Mouse (Mus musculus): ENCODE data around the gene Kank1. TPM values are rescaled to one million over a fixed set of nuclear protein-coding genes. Genes with fewer than 3 reads are reported as not detected.
A peak's percentile ranks its signal among the peaks of the same experiment; 100 is the strongest.

The Kank1 gene
- polyA plus RNA-seq, 1 experiment from 2014 or later = 18.8 TPM

GRCm38 (mm10) chr19:25404163-25404562, 167.4 kb downstream of the Kank1 start:
- no peak overlapping the region for H3K27ac ChIP-seq
- H3K36me3 ChIP-seq = no peaks in the 10 kb centered on the region
- WGBS = 83% methylated on average over 4 of the region's 4 CpGs
- no peak for ATAC-seq
- peaks cover 31% of the 10 kb centered on the region; the same call in 1 of the 2 replicates for H3K4me1 ChIP-seq (replicated peaks)
- H3K4me3 ChIP-seq (replicated peaks) = no peak overlapping the region
- H3K9ac ChIP-seq = no peak overlapping the region
- H3K4me2 ChIP-seq (replicated peaks) = no peak overlapping the region
- H3K27me3 ChIP-seq (replicated peaks) = no peaks in the 10 kb centered on the region
- H3K9me3 ChIP-seq = no peaks in the 10 kb centered on the region

DNA sequence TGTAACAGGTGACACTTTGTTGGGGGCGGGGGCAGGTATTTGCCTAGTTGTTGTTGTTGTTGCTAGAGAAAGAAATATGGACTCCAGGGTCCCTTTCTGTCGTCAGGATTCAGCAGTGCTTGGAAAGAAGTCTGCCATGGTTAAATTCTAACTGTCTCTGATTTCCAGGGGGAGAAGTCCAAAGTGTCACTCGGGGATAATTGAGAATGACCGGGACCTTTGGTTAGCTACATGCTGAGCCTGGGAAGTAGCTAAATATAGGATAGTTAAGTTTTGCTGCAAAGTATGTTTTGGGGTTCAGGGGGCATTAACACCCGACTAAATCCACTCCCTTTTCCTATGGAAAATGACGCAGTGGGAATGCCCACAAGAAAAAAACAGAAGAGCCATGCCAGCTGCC, 169.2 kb downstream of the Kank1 start:
- peak overlapping the region; percentile 41; the same call in 1 of the 2 replicates for H3K4me3 ChIP-seq (replicated peaks)

GRCm38 (mm10) chr19:25406481-25407184, 169.9 kb downstream of the Kank1 start:
- H3K27me3 ChIP-seq (replicated peaks) = no peaks in the 10 kb centered on the region
- peak overlapping the region; percentile 41 for H3K4me3 ChIP-seq (replicated peaks)
- ATAC-seq = peak; percentile 93
- peak overlapping the region; percentile 73 for H3K4me2 ChIP-seq (replicated peaks)
- peaks cover 10% of the 10 kb centered on the region for H3K36me3 ChIP-seq
- H3K27ac ChIP-seq = peak overlapping the region; percentile 70
- 3% methylated on average over 28 of the region's 28 CpGs for WGBS
- no peaks in the 10 kb centered on the region for H3K9me3 ChIP-seq
- H3K4me1 ChIP-seq (replicated peaks) = peaks cover 14% of the 10 kb centered on the region; the same call in 1 of the 2 replicates
- peak overlapping the region; percentile 43 for H3K9ac ChIP-seq

More for the DNA sequence above, 169.2 kb downstream of the Kank1 start:
- H3K36me3 ChIP-seq = peaks cover 10% of the 10 kb centered on the region
- no peaks in the 10 kb centered on the region for H3K9me3 ChIP-seq
- no peak for ATAC-seq
- peak overlapping the region; percentile 70 for H3K27ac ChIP-seq
- H3K4me1 ChIP-seq (replicated peaks) = peaks cover 14% of the 10 kb centered on the region; the same call in 1 of the 2 replicates
- H3K27me3 ChIP-seq (replicated peaks) = no peaks in the 10 kb centered on the region
- peak overlapping the region; percentile 73 for H3K4me2 ChIP-seq (replicated peaks)
- WGBS = 36% methylated on average over 6 of the region's 6 CpGs
- no peak overlapping the region for H3K9ac ChIP-seq

GRCm38 (mm10) chr19:25407185-25407886, 170.6 kb downstream of the Kank1 start:
- H3K27ac ChIP-seq = peak overlapping the region; percentile 70
- no peaks in the 10 kb centered on the region for H3K9me3 ChIP-seq
- 9% methylated on average over 10 of the region's 10 CpGs for WGBS
- H3K4me1 ChIP-seq (replicated peaks) = peaks cover 14% of the 10 kb centered on the region; the same call in 1 of the 2 replicates
- H3K4me3 ChIP-seq (replicated peaks) = peak overlapping the region; percentile 41
- H3K36me3 ChIP-seq = peaks cover 10% of the 10 kb centered on the region
- H3K9ac ChIP-seq = peak overlapping the region; percentile 43
- no peak; the same call in 1 of the 2 replicates for ATAC-seq
- no peaks in the 10 kb centered on the region for H3K27me3 ChIP-seq (replicated peaks)
- H3K4me2 ChIP-seq (replicated peaks) = peak overlapping the region; percentile 73

DNA sequence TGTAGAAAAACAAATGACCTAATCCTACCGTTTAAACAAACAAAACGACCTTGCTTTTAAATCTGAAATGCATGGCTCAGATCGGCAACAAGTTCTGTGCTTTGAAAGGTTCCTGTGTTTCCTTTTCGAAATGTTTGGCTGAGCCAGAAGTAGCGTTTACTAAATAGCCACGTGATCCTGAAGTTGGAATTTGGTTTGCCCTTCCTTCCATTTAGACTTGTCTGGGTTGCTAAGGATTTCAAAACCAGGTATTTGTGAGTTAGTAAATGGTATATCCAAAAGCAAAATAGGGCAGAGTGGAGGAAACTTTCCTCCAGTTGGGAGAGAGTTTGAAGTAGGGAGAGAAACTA, 171.1 kb downstream of the Kank1 start:
- Histone ChIP-seq H3K36me3 (peaks cover 10% of the 10 kb centered on the region), H3K4me2 (replicated peaks) (peak overlapping the region; percentile 73), H3K4me3 (replicated peaks) (peak overlapping the region; percentile 41), H3K27me3 (replicated peaks) (no peaks in the 10 kb centered on the region), H3K9ac (peak overlapping the region; percentile 26), H3K9me3 (no peaks in the 10 kb centered on the region), H3K27ac (peak overlapping the region; percentile 70; the same call in 1 of the 2 replicates), H3K4me1 (replicated peaks) (peaks cover 14% of the 10 kb centered on the region; the same call in 1 of the 2 replicates)
- ATAC-seq = no peak
- 16% methylated on average over 6 of the region's 6 CpGs for WGBS

DNA sequence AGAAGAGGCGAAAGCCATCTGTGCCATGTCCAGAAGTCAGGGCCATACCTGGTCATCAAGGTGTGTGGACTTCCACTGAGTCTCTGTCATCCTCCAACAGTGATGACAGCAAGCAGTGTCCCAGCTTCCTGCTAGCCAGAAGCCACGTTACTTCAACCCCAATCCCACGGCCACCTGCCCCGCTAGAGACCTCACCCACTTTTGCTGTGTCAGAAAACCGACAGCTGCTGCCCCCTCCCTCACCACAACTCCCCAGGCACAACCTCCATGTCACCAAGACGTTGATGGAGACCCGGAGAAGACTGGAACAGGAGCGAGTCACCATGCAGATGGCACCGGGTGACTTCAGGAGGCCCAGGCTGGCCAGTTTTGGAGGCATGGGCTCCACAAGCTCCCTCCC, 172.5 kb downstream of the Kank1 start:
- no peak overlapping the region for H3K4me2 ChIP-seq (replicated peaks)
- peaks cover 14% of the 10 kb centered on the region; the same call in 1 of the 2 replicates for H3K4me1 ChIP-seq (replicated peaks)
- no peaks in the 10 kb centered on the region for H3K9me3 ChIP-seq
- WGBS = 93% methylated on average over 9 of the region's 9 CpGs
- no peak overlapping the region for H3K4me3 ChIP-seq (replicated peaks)
- H3K27me3 ChIP-seq (replicated peaks) = no peaks in the 10 kb centered on the region
- peaks cover 10% of the 10 kb centered on the region for H3K36me3 ChIP-seq
- no peak for ATAC-seq
- no peak overlapping the region for H3K9ac ChIP-seq
- no peak overlapping the region for H3K27ac ChIP-seq

DNA sequence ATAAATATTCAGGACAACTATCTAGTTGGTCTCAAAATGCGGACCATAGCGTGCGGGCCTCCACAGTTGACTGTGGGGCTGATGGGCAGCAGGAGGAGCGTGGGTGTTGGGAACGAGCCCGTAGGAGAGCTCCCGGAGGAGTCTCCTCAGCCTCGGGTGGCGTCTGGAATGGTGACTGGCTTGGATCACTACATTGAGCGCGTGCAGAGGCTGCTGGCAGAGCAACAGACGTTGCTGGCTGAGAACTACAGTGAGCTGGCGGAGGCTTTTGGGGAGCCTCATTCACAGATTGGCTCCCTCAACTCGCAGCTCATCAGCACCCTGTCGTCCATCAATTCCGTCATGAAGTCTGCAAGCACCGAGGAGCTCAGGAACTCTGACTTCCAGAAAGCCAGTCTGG, 174.6 kb downstream of the Kank1 start:
- no peak for ATAC-seq
- Histone ChIP-seq H3K9ac (no peak overlapping the region), H3K4me2 (replicated peaks) (no peak overlapping the region), H3K4me1 (replicated peaks) (peaks cover 14% of the 10 kb centered on the region), H3K36me3 (peaks cover 10% of the 10 kb centered on the region), H3K4me3 (replicated peaks) (no peak overlapping the region), H3K9me3 (no peaks in the 10 kb centered on the region), H3K27ac (no peak overlapping the region), H3K27me3 (replicated peaks) (no peaks in the 10 kb centered on the region)
- WGBS = 73% methylated on average over 17 of the region's 17 CpGs

DNA sequence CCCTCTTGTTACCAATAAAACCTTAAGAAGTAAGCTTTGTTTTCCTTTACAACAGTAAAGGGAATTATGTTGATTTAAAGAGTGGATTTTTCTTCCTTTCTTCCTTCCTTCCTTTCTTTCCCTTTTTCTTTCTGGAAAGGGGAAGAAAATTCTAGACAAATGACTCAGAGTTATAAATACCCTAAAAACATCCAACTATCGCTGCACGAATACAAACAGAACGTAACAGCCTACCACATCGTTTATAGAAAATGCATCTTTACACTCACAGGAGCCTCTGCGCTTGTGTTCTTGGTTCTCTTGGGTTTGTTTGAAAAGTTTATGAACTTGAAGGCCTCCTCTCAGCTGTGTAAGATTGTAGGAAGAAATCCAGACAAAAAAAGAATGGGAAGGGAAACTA, 178.7 kb downstream of the Kank1 start:
- H3K27ac ChIP-seq = peak overlapping the region; percentile 57; the same call in 1 of the 2 replicates
- no peaks in the 10 kb centered on the region for H3K9me3 ChIP-seq
- peaks cover 3% of the 10 kb centered on the region; the same call in 1 of the 2 replicates for H3K36me3 ChIP-seq
- no peak for ATAC-seq
- no peak overlapping the region for H3K4me2 ChIP-seq (replicated peaks)
- WGBS = 30% methylated on average over 5 of the region's 5 CpGs
- no peak overlapping the region for H3K9ac ChIP-seq
- H3K27me3 ChIP-seq (replicated peaks) = no peaks in the 10 kb centered on the region
- H3K4me1 ChIP-seq (replicated peaks) = peaks cover 5% of the 10 kb centered on the region; the same call in 1 of the 2 replicates
- H3K4me3 ChIP-seq (replicated peaks) = no peak overlapping the region

- no peak for ATAC-seq
- H3K4me2 ChIP-seq (replicated peaks) = no peak overlapping the region
- H3K36me3 ChIP-seq = no peaks in the 10 kb centered on the region
Observed at GRCm38 (mm10) chr19:25417671-25418070, 180.9 kb downstream of the Kank1 start.

GRCm38 (mm10) chr19:25419983-25420382, 183.2 kb downstream of the Kank1 start:
- Histone ChIP-seq H3K36me3 (0 out of 2 replicates have a peak, but pooled peaks cover 5% of the 10 kb centered on the region), H3K4me2 (replicated peaks) (no peak overlapping the region), H3K27me3 (replicated peaks) (no peaks in the 10 kb centered on the region), H3K9me3 (no peaks in the 10 kb centered on the region), H3K4me1 (replicated peaks) (peaks cover 5% of the 10 kb centered on the region; the same call in 1 of the 2 replicates), H3K27ac (no peak overlapping the region), H3K4me3 (replicated peaks) (no peak overlapping the region), H3K9ac (no peak overlapping the region)
- WGBS = 70% methylated on average over 8 of the region's 8 CpGs
- ATAC-seq = no peak

More at GRCm38 (mm10) chr19:25417671-25418070, 180.9 kb downstream of the Kank1 start:
- Histone ChIP-seq H3K27me3 (replicated peaks) (no peaks in the 10 kb centered on the region), H3K4me3 (replicated peaks) (no peak overlapping the region), H3K9me3 (no peaks in the 10 kb centered on the region), H3K4me1 (replicated peaks) (peaks cover 5% of the 10 kb centered on the region; the same call in 1 of the 2 replicates), H3K27ac (no peak overlapping the region), H3K9ac (no peak overlapping the region)
- WGBS = 74% methylated on average over 3 of the region's 3 CpGs

DNA sequence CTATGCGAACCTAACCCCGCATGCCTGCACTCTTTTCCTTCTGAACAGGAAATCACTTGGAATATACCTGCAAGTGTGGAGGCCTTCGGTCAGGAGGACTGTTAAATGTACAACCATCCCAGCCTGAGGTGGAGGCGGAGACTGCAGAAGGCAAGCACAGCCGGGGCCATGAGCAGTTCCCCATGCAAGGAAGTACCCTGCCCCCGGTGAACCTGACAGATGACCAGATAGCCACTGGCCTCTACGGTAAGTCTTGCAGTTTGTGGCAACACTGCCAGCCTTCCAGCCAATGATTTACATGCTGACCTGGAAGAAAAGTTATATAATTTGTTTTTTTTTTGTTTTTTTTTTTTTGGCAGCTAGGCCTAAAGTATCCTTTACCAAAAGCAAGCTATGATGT, 185.3 kb downstream of the Kank1 start:
- no peak for ATAC-seq
- Histone ChIP-seq H3K9ac (no peak overlapping the region), H3K27me3 (replicated peaks) (no peaks in the 10 kb centered on the region), H3K4me3 (replicated peaks) (no peak overlapping the region), H3K9me3 (no peaks in the 10 kb centered on the region), H3K27ac (no peak overlapping the region), H3K4me1 (replicated peaks) (no peaks in the 10 kb centered on the region), H3K36me3 (0 out of 2 replicates have a peak, but pooled peaks cover 5% of the 10 kb centered on the region), H3K4me2 (replicated peaks) (no peak overlapping the region)
- 63% methylated on average over 7 of the region's 7 CpGs for WGBS

DNA sequence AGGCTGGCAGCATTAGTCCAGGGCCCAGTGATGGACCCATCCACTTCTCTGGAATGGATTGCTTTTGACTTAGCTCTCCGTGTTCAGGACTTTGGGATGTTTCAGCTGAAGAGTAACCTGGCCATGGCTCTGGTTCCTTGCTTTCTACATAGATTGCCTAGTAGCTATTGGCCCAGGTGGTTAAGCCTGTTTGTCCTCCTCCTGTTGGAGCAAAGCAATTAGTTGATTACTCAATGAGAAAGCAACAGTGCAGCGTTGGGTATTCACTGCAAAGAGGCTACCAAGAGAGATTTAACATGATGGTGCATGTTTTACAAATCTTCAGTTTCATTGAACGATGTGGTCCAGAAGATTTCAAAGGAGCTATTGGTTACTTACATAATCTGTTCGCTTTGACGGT, 186.6 kb downstream of the Kank1 start:
- no peaks in the 10 kb centered on the region for H3K9me3 ChIP-seq
- H3K9ac ChIP-seq = no peak overlapping the region
- ATAC-seq = no peak
- H3K36me3 ChIP-seq = peaks cover 8% of the 10 kb centered on the region; the same call in 1 of the 2 replicates
- 79% methylated on average over 5 of the region's 5 CpGs for WGBS
- no peak overlapping the region for H3K4me3 ChIP-seq (replicated peaks)
- H3K27me3 ChIP-seq (replicated peaks) = no peaks in the 10 kb centered on the region
- no peaks in the 10 kb centered on the region for H3K4me1 ChIP-seq (replicated peaks)
- H3K27ac ChIP-seq = no peak overlapping the region
- H3K4me2 ChIP-seq (replicated peaks) = no peak overlapping the region
